Mouse (Mus musculus) v-Abl transformed pro-B cells (cell line): ENCODE data around the gene Slc45a1.

Experiments
- in situ Hi-C, 2 experiments: fragments of 400-800 bp; cut with MboI; formaldehyde crosslinking; loops; one replicate each; pipeline ENCODE4 v1.15.1; 2025; ENCODE audit not compliant: unreplicated experiment in 2 of 2

Gene Slc45a1

DNA sequence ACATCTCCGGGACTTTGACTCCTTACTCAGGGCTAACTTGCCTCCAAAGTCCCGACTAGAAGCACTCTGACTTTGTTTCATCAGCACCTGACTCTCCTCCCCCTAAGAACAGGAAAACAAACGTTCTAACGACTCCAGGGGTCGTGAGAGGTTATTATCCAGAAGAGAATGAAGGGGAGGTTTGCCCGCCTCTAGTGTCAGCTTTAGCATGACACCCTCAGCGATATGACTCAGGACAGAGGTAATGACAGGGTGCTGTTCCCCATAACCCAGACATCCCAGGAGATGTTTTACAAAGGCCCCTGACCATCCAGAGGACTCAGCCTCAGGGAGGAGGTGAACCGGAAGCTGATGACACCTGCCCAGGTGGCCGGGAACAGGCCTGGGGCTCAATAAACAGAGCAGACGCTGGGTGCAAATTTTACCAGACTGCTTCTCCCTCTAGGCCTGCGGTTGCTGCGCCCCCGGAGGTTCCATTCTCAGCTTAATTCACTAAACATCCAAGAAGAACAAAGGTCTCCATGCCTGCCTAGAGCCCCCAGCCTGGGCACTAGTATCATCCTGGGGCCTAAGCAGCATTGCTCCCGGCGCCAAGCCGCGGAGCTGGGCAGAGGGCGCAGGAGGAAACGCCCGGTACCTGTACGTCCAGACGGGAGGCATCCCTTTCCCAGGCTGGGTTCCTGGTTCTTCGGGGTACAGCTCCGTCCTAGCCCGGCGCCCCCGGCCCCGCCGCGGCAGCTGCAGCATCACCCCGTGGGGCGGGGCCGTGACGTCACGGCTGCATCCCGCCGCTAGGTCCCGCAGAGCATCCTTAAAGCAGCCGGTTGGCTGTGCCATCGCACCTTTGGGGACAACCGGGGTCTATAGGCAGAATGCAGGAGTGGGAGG, at the start of gene Slc45a1:
Slc45a1 (minus strand) TSS at position 785 of the 888 bp plus-strand sequence.
- in situ Hi-C loops = loop anchor here (25.0 kb wide), 1 partner anchor 486 kb away; no protein-coding TSS in a partner anchor

DNA sequence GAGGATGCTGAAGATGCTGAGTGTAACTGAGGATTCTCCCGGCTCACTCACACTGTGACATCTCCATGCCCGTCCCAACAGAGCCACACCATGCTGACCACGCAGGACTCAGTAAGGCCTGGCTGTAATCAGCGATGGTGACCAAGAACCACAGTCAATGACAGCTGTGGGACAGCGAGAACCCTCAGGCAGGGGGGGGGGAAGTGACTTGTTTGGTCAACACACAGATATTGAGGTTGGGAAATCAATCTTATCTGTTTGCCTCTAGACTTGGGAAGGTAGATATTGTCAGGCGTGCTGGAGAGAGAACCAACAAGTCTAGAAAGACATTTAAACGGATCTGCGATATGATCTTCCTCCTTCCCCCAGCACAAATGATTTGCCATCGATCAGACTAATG, 48.9 kb upstream of the Slc45a1 start:
- in situ Hi-C loops = no loop called here

DNA sequence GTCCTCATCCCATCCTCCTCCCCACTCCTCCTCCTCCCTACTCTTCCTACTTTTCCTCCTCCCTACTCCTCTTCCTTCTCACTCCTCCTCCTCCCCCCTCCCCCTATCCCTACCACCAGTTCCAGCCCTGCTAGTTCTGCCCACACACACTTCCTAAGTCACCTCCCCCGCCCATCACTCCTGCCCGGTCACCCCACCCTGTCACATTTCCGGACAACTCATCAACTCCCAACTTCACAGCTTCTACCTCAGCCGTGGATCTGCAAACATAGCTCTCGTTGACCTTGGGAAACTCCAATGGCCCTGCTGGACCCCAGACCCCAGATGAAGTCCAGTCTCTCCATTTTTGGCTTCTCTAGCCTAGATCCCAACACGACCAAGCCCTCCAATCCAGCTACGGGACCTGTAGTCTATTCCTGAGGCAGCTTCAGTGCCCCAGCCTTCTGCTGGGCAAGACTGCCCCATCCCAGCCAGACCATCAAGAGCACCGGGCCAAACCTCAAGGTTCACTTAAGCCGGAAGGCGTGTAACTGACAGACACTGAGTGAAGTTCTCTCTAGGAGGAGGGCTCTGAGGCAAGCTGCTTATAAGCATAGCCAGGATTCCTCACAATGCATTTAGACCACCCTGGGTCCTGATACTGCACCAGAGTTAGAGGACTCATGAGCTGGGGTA, 42.6 kb upstream of the Slc45a1 start:
- in situ Hi-C loops = no loop called here

DNA sequence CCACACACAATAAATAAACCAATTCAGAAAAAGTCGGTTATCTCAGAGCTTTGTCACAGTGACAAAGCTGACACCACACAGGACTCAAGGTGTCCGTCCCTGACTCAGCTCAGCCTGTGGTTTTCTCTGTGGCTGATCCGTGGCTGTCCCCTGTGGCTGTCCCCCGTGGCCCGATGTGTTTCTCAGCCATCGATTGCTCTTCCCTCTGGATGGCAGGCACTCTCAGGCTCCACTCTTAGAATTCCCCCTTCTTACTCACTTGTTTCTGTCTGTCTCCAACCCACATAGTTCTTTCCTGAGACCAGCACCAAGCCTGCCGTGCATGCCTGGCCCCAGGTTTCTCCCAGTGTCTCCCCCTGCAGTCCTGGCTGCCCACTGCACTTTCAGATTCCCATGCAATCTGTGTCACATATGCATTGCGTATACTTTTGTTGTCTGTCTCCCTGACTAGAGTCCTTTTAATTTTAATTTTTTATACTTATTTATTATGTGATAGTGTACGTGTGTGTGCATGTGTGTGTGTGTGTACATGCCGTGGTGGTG, 41.0 kb upstream of the Slc45a1 start:
- in situ Hi-C loops = no loop called here

DNA sequence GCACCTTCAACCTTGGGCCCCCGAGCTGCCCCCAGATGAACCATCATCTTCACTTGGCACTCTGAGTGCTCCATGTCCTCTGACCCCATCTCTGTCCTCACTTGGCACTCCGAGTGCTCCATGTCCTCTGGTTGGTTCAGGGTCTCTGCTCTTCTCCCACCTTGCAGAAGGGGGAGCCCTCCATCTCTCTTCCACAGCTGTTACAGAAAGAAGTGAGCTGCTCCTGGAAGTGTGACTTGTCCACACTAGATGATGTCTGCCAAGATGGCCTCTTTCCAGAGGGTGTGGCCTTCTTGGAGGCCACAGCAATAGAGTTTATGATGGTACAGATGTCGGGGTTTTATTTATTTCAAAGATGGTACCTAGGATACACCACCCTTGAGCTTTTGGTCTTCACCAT, 38.8 kb upstream of the Slc45a1 start:
- in situ Hi-C loops = no loop called here

DNA sequence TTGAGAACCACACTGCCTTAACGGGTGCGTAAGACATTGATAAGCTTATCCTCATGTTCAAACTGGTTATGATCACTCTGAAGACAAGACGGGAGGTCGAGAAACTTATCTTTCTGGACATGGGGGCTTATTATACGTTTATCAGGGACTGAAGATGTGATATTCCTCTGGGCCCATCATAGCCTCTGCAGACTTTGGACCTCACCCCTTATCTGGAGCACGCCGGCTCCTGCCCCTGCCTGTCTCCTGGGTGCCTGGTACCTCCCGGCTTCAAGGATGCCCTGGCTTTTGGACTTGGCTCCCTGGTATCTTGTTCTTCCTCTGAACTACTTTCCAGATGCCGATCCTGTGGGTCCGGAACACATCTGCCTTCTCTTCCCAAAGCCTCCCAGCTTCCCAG, 37.6 kb upstream of the Slc45a1 start:
- in situ Hi-C loops = no loop called here

DNA sequence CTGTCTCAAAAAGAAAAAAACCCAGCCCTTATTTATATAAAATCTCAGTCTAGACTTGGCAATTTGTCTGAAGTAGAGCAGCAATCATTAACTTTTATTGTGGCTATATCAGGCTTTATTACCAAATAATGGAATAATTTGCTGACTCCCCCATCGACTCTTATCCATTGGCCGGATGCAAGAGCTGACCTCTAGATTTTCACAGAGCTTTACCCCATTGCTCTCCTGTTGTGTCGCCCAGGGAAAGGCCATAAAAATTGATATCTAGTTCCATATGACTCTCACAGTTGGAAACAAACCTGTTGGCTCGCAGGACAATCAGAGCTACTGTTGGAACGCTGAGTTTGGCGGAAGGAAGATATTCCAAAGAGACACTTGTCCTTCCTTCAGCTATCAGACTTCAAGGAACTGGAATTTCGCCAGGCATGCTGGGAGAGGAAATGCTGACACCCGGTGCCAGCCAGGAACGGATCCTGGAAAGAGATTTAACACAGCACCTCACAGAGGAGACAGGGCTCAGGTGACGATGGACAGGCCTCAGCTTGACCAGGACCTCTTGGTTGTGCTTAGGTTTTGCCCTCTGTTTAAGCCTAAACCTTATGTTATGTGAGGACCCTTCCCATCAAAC, 35.3 kb upstream of the Slc45a1 start:
- in situ Hi-C loops = no loop called here

DNA sequence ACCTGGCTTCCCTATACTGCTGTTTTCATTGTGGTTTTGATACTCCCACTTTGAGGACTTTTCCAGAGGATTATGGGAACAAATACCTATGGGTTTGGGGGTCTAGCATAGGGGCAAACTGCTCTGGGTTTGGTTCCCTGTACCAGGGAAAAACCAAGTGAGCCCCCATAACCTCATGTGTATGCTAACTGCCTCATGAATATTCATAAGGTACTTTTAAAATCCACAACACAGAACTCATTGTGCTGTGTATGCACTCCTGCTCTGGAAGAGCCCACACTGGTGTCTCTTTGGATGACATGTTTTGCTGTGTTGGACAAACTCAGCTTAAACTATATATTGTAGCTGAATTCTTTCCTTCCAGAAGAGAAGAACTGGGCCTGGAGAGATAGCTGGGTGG, 34.6 kb upstream of the Slc45a1 start:
- in situ Hi-C loops = no loop called here

DNA sequence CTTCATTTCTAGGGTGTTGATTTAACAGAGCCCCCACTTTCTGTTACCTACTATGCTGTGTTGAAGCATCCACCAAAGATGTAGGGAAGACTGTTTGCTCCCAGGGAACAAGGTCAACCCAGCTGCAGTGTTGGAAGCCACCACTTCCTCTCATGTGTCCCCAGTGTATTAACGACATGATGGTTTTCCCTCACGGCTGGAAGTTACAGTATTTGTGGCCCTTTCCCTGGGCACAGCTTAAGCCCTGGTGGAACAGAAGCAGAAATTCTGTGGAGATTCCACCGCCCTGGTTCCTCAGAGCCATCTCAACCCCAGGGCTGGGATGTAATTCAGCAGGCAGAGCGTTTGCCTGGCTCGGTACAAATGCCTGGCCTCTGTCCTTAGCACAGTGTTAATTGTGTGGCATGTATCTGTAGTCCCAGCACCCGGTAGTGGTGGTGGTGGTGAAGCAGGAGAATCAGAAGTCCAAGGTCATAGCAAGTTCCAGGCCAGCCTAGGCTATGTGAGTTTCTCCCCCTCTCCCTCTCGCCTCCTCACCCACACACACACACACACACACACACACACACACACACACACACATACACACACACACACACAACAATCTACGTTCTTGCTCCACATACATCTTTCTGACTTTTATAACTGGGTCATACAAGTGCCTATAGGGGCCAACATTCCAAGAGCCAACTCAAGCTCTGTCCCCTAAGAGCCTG, 34.0 kb upstream of the Slc45a1 start:
- in situ Hi-C loops = no loop called here

DNA sequence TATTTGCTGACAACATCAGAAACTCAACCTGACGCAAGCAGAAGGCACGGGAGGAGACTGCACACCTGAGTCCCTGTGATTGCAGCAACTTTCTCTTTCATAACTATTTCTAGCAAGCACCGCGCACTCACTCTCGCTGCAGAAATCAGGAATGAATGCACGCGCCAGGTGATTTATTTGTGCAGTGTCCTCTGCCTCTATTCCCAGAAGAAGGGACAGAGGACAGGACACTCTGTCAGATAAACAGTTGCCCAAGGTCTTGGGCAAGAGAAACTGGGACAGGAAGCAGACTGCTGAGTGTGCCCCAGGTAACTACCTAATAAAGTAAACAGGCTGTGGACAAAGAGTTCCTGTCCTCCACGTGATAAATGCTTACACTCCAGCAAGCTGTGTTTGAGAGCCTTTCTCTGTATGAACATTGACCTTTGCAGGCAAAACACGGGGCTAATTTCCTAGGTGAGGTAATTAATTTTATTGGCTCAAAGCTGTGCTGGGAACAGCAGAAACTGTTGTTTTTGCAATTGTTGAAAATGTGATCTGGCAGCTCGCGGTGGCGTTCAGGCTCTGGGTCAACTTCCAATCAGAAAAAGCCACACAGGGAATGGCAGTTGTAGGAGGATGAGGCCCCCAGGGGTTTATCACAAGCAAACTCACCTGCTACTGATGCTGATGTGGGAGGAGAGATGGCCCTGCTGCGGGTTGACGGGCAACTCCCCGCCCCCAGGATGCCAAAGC, 33.2 kb upstream of the Slc45a1 start:
- in situ Hi-C loops = no loop called here

DNA sequence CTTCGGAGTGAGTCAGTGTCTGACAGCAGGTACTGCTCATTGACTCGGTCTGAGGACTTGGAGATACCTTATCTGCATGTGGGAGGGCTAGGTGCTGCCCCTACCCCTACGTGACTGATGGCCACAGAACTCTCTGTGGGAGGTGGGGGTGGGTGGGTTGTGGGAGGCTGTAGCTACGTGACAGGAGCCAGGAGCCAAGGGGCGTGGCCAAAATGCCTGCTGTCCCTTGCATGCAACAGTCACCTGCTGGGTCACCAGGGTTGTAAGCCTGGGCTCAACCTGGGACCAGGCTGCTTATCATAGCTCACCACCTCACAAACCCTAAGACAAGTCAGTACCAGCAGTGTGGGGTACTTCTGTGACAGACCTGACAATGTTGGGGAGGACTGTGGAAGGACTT, 28.4 kb upstream of the Slc45a1 start:
- in situ Hi-C loops = no loop called here

DNA sequence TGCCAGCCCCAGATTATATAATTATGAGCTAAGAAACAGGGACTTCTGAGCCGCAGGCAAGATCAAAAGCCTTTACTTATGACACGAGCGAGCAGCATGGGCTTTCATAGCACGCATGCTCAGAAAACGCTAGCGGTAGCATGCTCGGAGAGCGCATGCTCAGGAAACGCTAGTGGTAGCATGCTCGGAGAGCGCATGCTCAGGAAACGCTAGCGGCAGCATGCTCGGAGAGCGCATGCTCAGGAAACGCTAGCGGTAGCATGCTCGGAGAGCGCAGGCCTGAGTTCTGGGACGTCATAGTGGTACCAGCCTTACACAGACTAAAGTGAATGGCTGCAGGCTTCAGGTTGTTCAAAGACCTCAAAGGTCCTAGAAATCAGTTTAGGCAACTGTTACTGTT, 26.8 kb upstream of the Slc45a1 start:
- in situ Hi-C loops = no loop called here

DNA sequence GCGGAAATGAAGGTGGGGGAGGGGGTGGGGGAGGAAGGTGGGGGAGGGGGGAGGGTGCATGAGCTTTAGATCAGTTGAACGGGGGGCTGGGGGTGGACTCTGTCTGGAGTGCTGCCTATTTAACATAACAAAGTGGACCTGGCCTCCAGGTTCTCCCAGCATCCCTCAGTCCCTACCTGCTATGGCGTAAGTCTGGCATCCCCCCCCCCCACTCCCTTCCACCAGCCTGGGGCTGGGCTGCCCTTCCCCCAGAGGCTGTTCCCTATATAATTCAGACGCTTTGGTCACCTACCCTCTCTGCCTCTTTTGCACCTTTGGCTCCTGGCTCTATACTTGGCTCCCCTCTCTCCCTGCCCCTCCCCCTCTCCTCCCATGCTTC, 25.9 kb upstream of the Slc45a1 start:
- in situ Hi-C loops = no loop called here

DNA sequence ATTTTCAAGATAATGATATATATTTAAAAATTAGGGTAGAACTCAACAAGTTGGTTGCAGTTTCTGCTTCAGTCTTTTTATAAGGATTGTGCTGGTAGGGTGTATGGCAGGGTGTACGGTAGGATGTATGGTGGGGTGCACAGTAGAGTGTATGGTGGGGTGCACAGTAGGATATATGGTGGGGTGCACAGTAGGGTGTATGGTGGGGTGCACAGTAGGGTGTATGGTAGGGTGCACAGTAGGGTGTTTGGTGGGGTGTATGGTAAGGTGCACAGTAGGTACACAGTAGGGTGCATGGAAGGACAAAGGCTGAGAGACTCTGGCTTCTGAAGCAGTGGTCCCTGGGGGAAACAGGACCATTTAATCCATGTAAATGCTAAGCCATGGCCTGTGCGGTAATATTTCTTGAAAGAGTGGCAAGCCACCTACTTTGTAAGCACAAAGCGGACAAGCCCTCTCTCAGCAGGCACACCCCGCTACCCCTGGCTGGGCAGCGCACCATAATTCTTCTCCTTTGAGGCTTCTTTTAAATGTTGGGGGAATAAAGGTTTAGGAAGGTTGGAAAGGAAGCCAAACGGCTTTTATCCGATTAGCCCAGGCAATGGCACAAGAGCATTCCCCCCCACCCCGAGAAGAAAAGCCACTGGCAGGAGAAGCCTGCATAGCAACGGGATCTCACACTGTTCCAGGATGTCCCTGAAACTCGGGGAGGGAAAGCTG, 25.3 kb upstream of the Slc45a1 start:
- in situ Hi-C loops = no loop called here

DNA sequence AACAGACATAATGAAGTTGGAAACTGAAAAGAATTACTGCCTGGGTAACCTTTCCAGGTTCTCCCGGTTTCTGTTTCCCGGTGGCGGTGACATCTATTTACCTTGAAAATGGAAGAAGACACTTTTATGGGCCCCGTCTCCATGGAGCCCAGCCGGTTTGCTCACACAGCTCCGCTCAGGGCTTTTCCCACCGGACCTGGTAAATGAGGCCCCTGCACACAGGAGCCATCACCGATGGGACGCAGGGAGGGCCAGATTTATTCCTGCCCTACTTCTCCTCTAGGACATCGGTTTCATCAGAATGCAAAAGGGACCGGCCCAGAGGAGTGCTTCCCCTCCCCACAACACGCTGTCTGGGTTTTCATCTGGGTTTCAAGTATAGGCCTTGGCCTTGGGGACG, 24.1 kb upstream of the Slc45a1 start:
- in situ Hi-C loops = no loop called here

DNA sequence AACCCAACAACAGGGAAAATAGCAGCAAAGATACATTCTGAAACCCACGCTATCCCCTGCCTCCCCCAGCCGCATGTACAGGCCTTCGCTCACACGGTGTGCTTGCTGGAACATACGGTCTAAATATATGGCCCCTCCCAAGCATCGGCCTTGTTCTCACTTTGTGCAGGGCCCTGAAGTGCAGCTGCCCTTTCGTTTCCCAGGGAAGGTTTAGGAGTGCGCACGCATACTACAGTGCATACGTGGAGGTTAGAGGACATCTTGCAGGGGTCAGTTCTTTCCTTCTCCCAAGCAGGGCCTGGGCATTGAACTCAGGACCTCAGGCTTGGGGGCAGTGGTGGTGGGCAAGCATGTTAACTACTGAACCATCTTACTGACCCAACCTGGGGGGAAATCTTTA, 23.3 kb upstream of the Slc45a1 start:
- in situ Hi-C loops = no loop called here

DNA sequence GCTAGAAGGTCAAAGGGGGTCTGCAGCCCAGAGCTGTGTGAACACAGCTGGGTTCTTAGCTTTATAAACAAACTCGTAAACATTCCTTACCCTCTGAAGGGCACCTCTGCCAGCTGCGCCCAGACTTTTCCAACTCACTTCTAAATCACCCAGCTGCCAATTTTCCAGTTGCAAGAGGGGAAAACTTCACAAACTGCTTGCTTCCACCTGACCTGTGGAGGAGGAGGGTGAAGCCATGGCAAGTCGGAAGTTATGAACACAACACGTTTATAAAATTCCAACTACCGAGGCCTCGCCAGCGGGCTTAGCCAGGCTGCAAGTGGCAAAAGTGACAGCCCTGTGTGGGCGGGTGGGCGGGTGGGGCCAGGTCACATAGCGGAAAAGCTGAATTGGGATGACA, 13.8 kb upstream of the Slc45a1 start:
- in situ Hi-C loops = loop anchor here (10.0 to 25.0 kb wide), 2 partner anchors 199 to 471 kb away; no protein-coding TSS in a partner anchor

DNA sequence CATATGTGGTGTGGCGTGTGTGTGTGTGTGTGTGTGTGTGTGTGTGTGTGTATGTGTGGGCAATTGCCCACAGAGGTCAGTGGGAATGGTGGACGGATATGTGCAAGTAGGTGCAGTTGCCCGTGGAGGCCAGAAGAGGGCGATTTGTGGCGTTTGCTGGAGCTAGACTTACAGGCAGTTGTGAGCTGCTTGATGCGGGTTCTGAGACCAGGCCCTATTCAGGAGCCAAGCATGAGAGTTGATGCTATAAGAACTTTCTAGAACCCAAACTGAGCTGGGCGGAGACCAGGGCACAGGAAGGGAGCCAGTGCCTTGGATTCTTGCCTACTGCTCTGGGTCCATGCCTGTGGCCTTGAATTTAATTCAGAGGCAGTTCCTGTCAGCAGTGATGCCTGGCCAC, 12.8 kb upstream of the Slc45a1 start:
- in situ Hi-C loops = loop anchor here (10.0 to 25.0 kb wide), 2 partner anchors 200 to 473 kb away; no protein-coding TSS in a partner anchor

DNA sequence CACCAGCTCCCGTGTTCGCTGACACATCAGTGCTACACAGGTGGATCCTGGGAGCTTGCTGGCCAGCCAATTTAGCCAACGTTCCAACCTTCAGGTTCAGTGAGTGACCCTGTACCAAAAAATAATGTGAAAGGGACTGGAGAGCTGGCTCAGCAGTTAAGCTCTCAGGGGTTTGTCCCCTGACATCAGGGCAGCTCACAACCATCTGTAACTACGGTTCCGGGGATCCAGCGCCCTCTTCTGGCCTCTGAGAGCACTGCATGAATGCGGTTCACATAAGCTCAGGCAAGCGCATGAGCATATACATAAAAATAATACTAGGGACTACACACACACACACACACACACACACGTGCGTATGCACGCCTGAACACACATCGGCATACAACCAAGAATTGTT, 11.2 kb upstream of the Slc45a1 start:
- in situ Hi-C loops = loop anchor here (10.0 to 25.0 kb wide), 2 partner anchors 202 to 474 kb away; no protein-coding TSS in a partner anchor
